Mouse (Mus musculus) thymus, adult 2 months (tissue): ENCODE measurements around the gene Il27ra. TPM values are rescaled to one million over a fixed set of nuclear protein-coding genes. Genes with fewer than 3 reads are reported as not detected.

Experiments used
- DNase-seq: peaks from one replicate; pipeline ENCODE4 v3.0.0; 2021
- H3K27ac ChIP-seq: fragments of 200-500 bp; 2 replicates; pipeline ENCODE4 v1.5.1; 2012; ENCODE audit warnings: low read length, control low read depth; ENCODE audit not compliant: control insufficient read depth, insufficient read depth
- H3K27me3 ChIP-seq: fragments of 200-500 bp; 2 replicates; pipeline ENCODE4 v1.6.1; 2012; ENCODE audit warnings: mild to moderate bottlenecking, low read length, moderate library complexity, mixed read lengths; ENCODE audit not compliant: control insufficient read depth, insufficient read depth
- H3K36me3 ChIP-seq: fragments of 200-500 bp; 2 replicates; pipeline ENCODE4 v1.6.1; 2012; ENCODE audit warnings: mild to moderate bottlenecking, low read length, moderate library complexity; ENCODE audit not compliant: control insufficient read depth, insufficient read depth
- H3K4me1 ChIP-seq: fragments of 200-500 bp; replicated peaks from 2 replicates; pipeline ENCODE4 v1.6.1; 2012; ENCODE audit warnings: low read length; ENCODE audit not compliant: control insufficient read depth, insufficient read depth
- H3K4me3 ChIP-seq: fragments of 200-500 bp; 2 replicates; pipeline ENCODE4 v1.5.1; 2012; ENCODE audit warnings: mild to moderate bottlenecking, low read length, control low read depth, moderate library complexity; ENCODE audit not compliant: control insufficient read depth, insufficient read depth
- CTCF ChIP-seq: fragments of 200-500 bp; IDR thresholded peaks from 2 replicates; pipeline ENCODE4 v1.5.1; 2012; ENCODE audit warnings: mild to moderate bottlenecking, control low read depth, low read length, moderate library complexity, borderline replicate concordance; ENCODE audit not compliant: control insufficient read depth, poor library complexity, insufficient read depth; ENCODE audit errors: extremely low read depth
- POLR2A ChIP-seq: fragments of 200-500 bp; IDR thresholded peaks from 2 replicates; pipeline ENCODE4 v1.6.1; 2012; ENCODE audit warnings: mild to moderate bottlenecking, low read length, control low read depth, moderate library complexity; ENCODE audit not compliant: control insufficient read depth, poor library complexity, insufficient read depth; ENCODE audit errors: extremely low read depth
- WGBS: fragments of 180-500 bp; shearing (Covaris S2); methylation state at CpG from one replicate; pipeline ENCODE4 v1.1.7; 2018; 5-methylcytosine and 5-hydroxymethylcytosine counted together
- polyA plus RNA-seq: library from polyadenylated mRNA; depleted of rRNA; stranded (reverse); fragments of >200 nt; gene quantifications from 2 replicates; pipeline ENCODE4 v1.2.3, GENCODE M21; 2012

Il27ra gene
- polyA plus RNA-seq, 1 experiment, result 84.0 TPM

DNA sequence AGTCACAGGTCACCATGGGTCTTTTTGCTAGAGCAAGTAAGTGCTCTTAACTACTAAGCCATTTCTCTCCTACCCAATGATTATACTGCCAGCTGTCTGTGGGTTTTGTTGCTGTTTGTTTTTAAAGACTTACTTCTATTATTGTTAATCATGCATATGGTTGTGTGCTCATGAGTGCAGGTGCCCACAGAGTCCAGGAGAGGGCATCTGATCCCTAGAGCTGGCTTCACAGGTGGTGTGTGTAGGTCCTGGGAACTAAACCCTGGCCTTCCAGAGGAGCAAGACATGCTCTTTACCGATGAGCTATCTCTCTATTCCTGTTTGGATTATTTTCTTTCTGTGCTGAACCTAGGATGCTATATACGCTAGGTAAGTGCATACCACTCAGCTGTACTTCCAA, 16.8 kb upstream of the Il27ra start:
- Histone ChIP-seq H3K36me3 (no peaks in the 10 kb centered on the region), H3K4me1 (peaks cover 16% of the 10 kb centered on the region), H3K27me3 (no peaks in the 10 kb centered on the region), H3K27ac (no peak overlapping the region), H3K4me3 (no peak overlapping the region)
- whole genome bisulfite sequencing, result 96% methylated on average over 2 of the region's 2 CpGs
- no peak for DNase-seq
- TF ChIP-seq CTCF (no peak), POLR2A (no peak)

DNA sequence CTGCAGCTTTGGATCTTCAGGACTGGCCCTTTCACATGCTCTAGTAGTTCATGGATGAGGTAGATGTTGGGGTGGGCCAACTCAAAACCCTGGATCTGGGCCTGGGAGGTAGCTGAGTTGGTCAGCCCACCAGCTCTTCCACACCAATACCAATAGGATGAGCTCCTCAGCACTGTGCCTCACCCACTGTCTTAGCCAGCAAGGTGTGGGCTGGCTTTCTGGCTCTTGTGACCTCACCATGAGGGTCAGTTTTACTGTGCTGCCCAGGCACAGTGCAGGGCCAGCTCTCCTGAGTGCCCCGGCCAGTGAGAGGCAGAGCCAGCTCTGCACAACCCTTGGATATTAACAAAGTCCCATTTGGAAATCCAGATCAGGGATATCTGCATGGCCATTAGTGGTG, 15.4 kb upstream of the Il27ra start:
- H3K27ac ChIP-seq, result no peak overlapping the region
- no peak overlapping the region for H3K4me3 ChIP-seq
- peaks cover 8% of the 10 kb centered on the region for H3K4me1 ChIP-seq
- no peak for DNase-seq
- 100% methylated on average over 1 of the region's 1 CpGs for WGBS
- H3K36me3 ChIP-seq, result no peaks in the 10 kb centered on the region
- H3K27me3 ChIP-seq, result no peaks in the 10 kb centered on the region
- TF ChIP-seq POLR2A (no peak), CTCF (no peak)

DNA sequence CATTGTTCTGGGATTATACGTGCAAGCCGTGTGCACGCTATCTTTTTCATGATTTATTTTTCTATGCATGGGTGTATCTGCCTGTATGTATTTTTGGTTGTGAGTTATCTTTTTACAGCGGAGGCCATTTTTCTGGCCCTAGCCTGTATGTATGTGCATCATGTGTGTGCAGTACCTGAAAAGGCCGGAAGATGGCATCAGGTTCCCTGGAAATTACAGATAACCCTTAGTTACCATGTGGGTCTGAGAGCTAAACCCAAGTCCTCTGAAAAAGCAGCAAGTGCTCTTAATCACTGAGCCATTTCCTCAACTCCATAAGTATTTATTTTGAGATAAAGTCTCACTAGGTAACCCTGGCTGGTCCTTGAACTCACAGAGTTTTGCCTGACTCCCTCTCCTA, 10.8 kb upstream of the Il27ra start:
- TF ChIP-seq POLR2A, result no peak
- TF ChIP-seq CTCF, result no peak
- no peak for DNase-seq
- Histone ChIP-seq H3K4me1 (peaks cover 8% of the 10 kb centered on the region), H3K36me3 (no peaks in the 10 kb centered on the region), H3K27me3 (no peaks in the 10 kb centered on the region), H3K27ac (no peak overlapping the region), H3K4me3 (no peak overlapping the region)
- 97% methylated on average over 5 of the region's 5 CpGs for WGBS

DNA sequence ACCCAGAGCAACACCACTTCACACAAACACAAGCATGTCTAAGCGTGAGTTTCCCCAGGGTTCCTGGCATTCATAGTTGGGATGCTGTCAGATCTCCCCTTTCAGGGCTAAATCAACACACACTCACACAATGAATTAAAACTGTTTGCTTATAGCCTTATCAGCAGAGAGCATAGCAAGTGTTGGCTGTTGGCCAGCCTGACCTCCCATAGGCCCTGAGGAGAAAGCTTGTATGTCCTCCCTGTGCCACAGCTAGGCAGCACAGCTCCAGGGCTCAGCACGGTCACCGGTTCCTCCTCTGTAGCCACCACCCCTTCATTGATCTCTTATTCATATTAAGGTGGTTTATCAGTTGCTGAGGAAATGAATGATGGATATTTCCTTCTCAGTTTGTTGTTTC, 10.4 kb upstream of the Il27ra start:
- Histone ChIP-seq H3K4me3 (no peak overlapping the region), H3K27ac (no peak overlapping the region), H3K27me3 (no peaks in the 10 kb centered on the region), H3K36me3 (no peaks in the 10 kb centered on the region), H3K4me1 (peaks cover 8% of the 10 kb centered on the region)
- WGBS, result 83% methylated on average over 3 of the region's 3 CpGs
- TF ChIP-seq POLR2A (no peak), CTCF (no peak)
- DNase-seq, result no peak

DNA sequence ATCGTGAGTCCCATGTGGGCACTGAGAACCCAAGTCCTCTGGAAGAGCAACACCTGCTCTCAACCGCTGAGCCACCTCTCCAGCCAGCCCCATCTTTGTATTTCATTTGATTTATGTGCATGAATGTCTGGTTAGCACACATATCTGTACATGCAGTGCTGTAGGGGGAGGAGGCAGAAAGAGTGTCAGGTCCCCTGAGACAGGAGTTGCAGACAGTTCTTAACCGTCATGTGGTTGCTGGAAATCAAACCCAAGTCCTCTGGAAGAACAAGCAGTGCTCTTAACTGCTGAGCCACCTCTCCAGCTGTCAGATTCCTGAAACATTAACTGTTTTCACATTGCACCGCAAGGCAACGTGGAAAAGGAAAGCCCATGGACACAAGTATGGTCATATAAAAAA, 5.8 kb upstream of the Il27ra start:
- Histone ChIP-seq H3K4me3 (no peak overlapping the region), H3K27me3 (no peaks in the 10 kb centered on the region), H3K4me1 (peaks cover 1% of the 10 kb centered on the region), H3K36me3 (no peaks in the 10 kb centered on the region), H3K27ac (no peak overlapping the region)
- TF ChIP-seq CTCF, result no peak
- no peak for TF ChIP-seq POLR2A
- DNase-seq, result no peak
- WGBS, result 88% methylated on average over 5 of the region's 5 CpGs

DNA sequence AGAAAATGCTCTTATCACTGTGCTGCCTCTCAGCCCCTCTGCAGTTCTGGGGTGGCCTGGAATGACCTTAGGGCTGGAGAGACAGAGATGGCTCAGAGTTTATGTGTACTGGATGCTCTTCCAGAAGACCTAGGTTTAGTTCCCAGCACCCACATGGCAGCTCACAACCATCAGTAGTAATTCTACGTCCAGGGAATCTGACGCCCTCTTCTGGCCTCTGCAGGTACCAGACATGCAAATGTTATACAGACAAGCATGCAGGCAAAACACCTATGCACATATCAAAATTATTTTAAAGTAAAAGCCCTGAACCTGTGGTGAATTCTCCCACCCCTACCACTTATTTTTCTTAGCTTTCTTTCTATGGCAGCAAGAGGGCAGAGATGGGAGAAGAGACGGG, 4.1 kb upstream of the Il27ra start:
- H3K27ac ChIP-seq, result no peak overlapping the region
- no peak for DNase-seq
- TF ChIP-seq POLR2A, result no peak
- TF ChIP-seq CTCF, result no peak
- H3K4me3 ChIP-seq, result no peak overlapping the region
- H3K4me1 ChIP-seq, result peaks cover 14% of the 10 kb centered on the region
- WGBS, result 94% methylated on average over 3 of the region's 3 CpGs
- no peaks in the 10 kb centered on the region for H3K27me3 ChIP-seq
- no peaks in the 10 kb centered on the region for H3K36me3 ChIP-seq

DNA sequence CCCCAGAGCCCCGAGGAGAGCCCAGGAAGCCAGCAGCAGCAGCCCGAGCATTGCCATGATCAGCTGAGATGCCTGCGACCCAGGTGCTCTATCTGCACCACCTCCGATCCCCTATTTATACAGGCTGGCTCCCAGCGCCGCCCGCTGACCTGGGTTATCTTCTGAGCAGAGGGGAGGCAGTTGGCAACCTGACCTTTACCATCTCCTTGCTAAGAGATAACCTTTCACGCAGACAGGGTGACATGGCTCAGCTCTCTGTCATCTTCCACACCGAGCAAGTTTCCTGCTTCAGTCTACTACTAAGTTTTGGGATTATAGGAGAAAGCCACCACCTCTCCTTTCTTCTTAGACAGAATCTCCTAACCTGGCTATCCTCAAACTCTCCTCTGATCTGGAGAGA, 2.5 kb upstream of the Il27ra start, which contains the start of gene Rln3:
TSS of gene Rln3 (minus strand) at position 101 of the 400 bp plus-strand sequence.
- Histone ChIP-seq H3K4me1 (peaks cover 21% of the 10 kb centered on the region), H3K4me3 (no peak within 1 kb of the TSS), H3K36me3 (no peaks in the 10 kb centered on the region), H3K27me3 (no peaks in the 10 kb centered on the region), H3K27ac (no peak within 1 kb of the TSS)
- DNase-seq, result no peak
- 92% methylated on average over 9 of the region's 9 CpGs for WGBS
- TF ChIP-seq CTCF (no peak), POLR2A (no peak)
